Mouse (Mus musculus): ENCODE results near the gene Acsf3. TPM values are rescaled to one million over a fixed set of nuclear protein-coding genes. Genes with fewer than 3 reads are reported as not detected.
A peak's percentile ranks its signal among the peaks of the same experiment; 100 is the strongest.

Gene Acsf3
- total and polyA plus RNA-seq, 3 experiments: 2.2 to 10.4 (median 9.0) TPM

- no peak for DNase-seq (ENCODE audit: extremely low read depth)
- no peak overlapping the region for H3K27ac ChIP-seq (ENCODE audit: insufficient read depth, low read depth)
- H3K79me2 ChIP-seq (replicated peaks; ENCODE audit: control insufficient read depth, extremely low read depth, insufficient read depth, poor library complexity, severe bottlenecking): no peaks in the 10 kb centered on the region
- peaks cover 14 to 23% of the 10 kb centered on the region in 2 experiments for H3K4me1 ChIP-seq (ENCODE audit: control insufficient read depth in 1 of 2, insufficient read depth in 2 of 2)
- H3K4me2 ChIP-seq (ENCODE audit: insufficient read depth, low read depth, poor library complexity, severe bottlenecking): no peak overlapping the region
- no peaks in the 10 kb centered on the region for H3K9me3 ChIP-seq (replicated peaks; ENCODE audit: low read length)
- TF ChIP-seq MYC (IDR thresholded peaks at IDR 0.05; ENCODE audit: low read depth, low read length) (no peak), POLR2A (IDR thresholded peaks at IDR 0.05; ENCODE audit: low read depth, low read length) (no peak), USF1 (IDR thresholded peaks at IDR 0.05; ENCODE audit: low read depth, low read length) (no peak), CTCF (conservative IDR thresholded peaks at IDR 0.05 in 1 of 2, IDR thresholded peaks at IDR 0.05 in 1 of 2; ENCODE audit: low read depth in 2 of 2, low read length in 2 of 2) (no peak), USF2 (conservative IDR thresholded peaks at IDR 0.05; ENCODE audit: low read depth, low read length) (no peak), MAZ (IDR thresholded peaks at IDR 0.05; ENCODE audit: low read depth, low read length) (no peak), ZKSCAN1 (IDR thresholded peaks at IDR 0.05; ENCODE audit: borderline replicate concordance, low read depth, low read length) (no peak)
- no peak overlapping the region for H3K4me3 ChIP-seq (replicated peaks in 1 of 3; ENCODE audit: low read depth in 2 of 3, low read length in 2 of 3, poor library complexity in 1 of 3)
- dilution Hi-C loops (cut with MboI; ENCODE audit: extremely low pct_ligation_motif_present, extremely low pct_unique_long_range_greater_than_20kb, low sequenced_read_pairs): no loop called here
- H3K27me3 ChIP-seq (replicated peaks): no peaks in the 10 kb centered on the region
- in situ Hi-C loops (cut with MboI; ENCODE audit: low pct_ligation_motif_present, low pct_unique_long_range_greater_than_20kb, low sequenced_read_pairs): loop anchor here (5.0 kb wide), 2 partner anchors 203 to 323 kb away; partner anchors contain the start of gene Pabpn1l
- H3K36me3 ChIP-seq (replicated peaks in 1 of 2; ENCODE audit: control insufficient read depth in 1 of 2, insufficient read depth in 1 of 2, low read length in 1 of 2): no peaks in the 10 kb centered on the region
- no peak overlapping the region for H3K9ac ChIP-seq (ENCODE audit: insufficient read depth, low read depth)
Measured at GRCm38 (mm10) chr8:122824986-122825385, 49.7 kb downstream of the Acsf3 start.

- H3K27ac ChIP-seq (ENCODE audit: insufficient read depth, low read depth): no peak overlapping the region
- peaks cover 16 to 27% of the 10 kb centered on the region in 2 experiments for H3K4me1 ChIP-seq (ENCODE audit: control insufficient read depth in 1 of 2, insufficient read depth in 2 of 2)
- H3K79me2 ChIP-seq (replicated peaks; ENCODE audit: control insufficient read depth, extremely low read depth, insufficient read depth, poor library complexity, severe bottlenecking): no peaks in the 10 kb centered on the region
- H3K9ac ChIP-seq (ENCODE audit: insufficient read depth, low read depth): no peak overlapping the region
- TF ChIP-seq EP300 (IDR thresholded peaks at IDR 0.05; ENCODE audit: low read length) (no peak), NELFE (IDR thresholded peaks at IDR 0.05; ENCODE audit: low read depth, low read length) (no peak), TBP (conservative IDR thresholded peaks at IDR 0.05; ENCODE audit: low read depth, low read length) (no peak), POLR2AphosphoS2 (IDR thresholded peaks at IDR 0.05; ENCODE audit: low read depth, low read length) (no peak), CTCF (conservative IDR thresholded peaks at IDR 0.05 in 1 of 2, IDR thresholded peaks at IDR 0.05 in 1 of 2; ENCODE audit: low read depth in 2 of 2, low read length in 2 of 2) (no peak), POLR2A (IDR thresholded peaks at IDR 0.05; ENCODE audit: low read depth, low read length) (no peak)
- H3K36me3 ChIP-seq (replicated peaks in 1 of 2; ENCODE audit: control insufficient read depth in 1 of 2, insufficient read depth in 1 of 2, low read length in 1 of 2): no peaks in the 10 kb centered on the region
- H3K9me3 ChIP-seq (replicated peaks; ENCODE audit: low read length): no peaks in the 10 kb centered on the region
- DNase-seq (ENCODE audit: extremely low read depth): no peak
- H3K4me2 ChIP-seq (ENCODE audit: insufficient read depth, low read depth, poor library complexity, severe bottlenecking): no peak overlapping the region
- H3K4me3 ChIP-seq (replicated peaks in 1 of 3; ENCODE audit: low read depth in 2 of 3, low read length in 2 of 3, poor library complexity in 1 of 3): no peak overlapping the region
- H3K27me3 ChIP-seq (replicated peaks): no peaks in the 10 kb centered on the region
- in situ Hi-C loops (cut with MboI; ENCODE audit: low pct_ligation_motif_present, low pct_unique_long_range_greater_than_20kb, low sequenced_read_pairs): loop anchor here (5.0 kb wide), 2 partner anchors 203 to 323 kb away; partner anchors contain the start of gene Pabpn1l
- dilution Hi-C loops (cut with MboI; ENCODE audit: extremely low pct_ligation_motif_present, extremely low pct_unique_long_range_greater_than_20kb, low sequenced_read_pairs): no loop called here
Measured at GRCm38 (mm10) chr8:122825408-122825807, 50.1 kb downstream of the Acsf3 start.

GRCm38 (mm10) chr8:122829396-122829795 lies 54.1 kb downstream of the Acsf3 start:
- Histone ChIP-seq H3K9me3 (replicated peaks; ENCODE audit: low read length) (no peaks in the 10 kb centered on the region), H3K27ac (ENCODE audit: insufficient read depth, low read depth) (no peak overlapping the region), H3K79me2 (replicated peaks; ENCODE audit: control insufficient read depth, extremely low read depth, insufficient read depth, poor library complexity, severe bottlenecking) (no peaks in the 10 kb centered on the region), H3K4me1 (ENCODE audit: control insufficient read depth in 1 of 2, insufficient read depth in 2 of 2) (peaks cover 7 to 16% of the 10 kb centered on the region in 2 experiments), H3K4me2 (ENCODE audit: insufficient read depth, low read depth, poor library complexity, severe bottlenecking) (no peak overlapping the region), H3K4me3 (replicated peaks in 1 of 3; ENCODE audit: low read depth in 2 of 3, low read length in 2 of 3, poor library complexity in 1 of 3) (no peak overlapping the region), H3K9ac (ENCODE audit: insufficient read depth, low read depth) (no peak overlapping the region), H3K27me3 (replicated peaks) (no peaks in the 10 kb centered on the region), H3K36me3 (replicated peaks in 1 of 2; ENCODE audit: control insufficient read depth in 1 of 2, insufficient read depth in 1 of 2, low read length in 1 of 2) (no peaks in the 10 kb centered on the region)
- TF ChIP-seq MAFK (IDR thresholded peaks at IDR 0.05; ENCODE audit: insufficient replicate concordance, low read length) (no peak), IRF4 (IDR thresholded peaks at IDR 0.05; ENCODE audit: low read depth, low read length) (no peak), TCF12 (IDR thresholded peaks at IDR 0.05; ENCODE audit: low read depth, low read length) (no peak), MAX (IDR thresholded peaks at IDR 0.05; ENCODE audit: low read length) (no peak), TBP (conservative IDR thresholded peaks at IDR 0.05; ENCODE audit: low read depth, low read length) (no peak), MEF2A (IDR thresholded peaks at IDR 0.05; ENCODE audit: borderline replicate concordance, low read depth, low read length) (no peak), BHLHE40 (IDR thresholded peaks at IDR 0.05; ENCODE audit: low read depth, low read length) (no peak), ETS1 (conservative IDR thresholded peaks at IDR 0.05; ENCODE audit: low read depth, low read length) (no peak), MXI1 (IDR thresholded peaks at IDR 0.05; ENCODE audit: low read depth, low read length) (no peak), MAZ (IDR thresholded peaks at IDR 0.05; ENCODE audit: low read depth, low read length) (no peak), POLR2AphosphoS2 (IDR thresholded peaks at IDR 0.05; ENCODE audit: low read depth, low read length) (no peak), PAX5 (IDR thresholded peaks at IDR 0.05; ENCODE audit: low read length) (no peak), JUN (IDR thresholded peaks at IDR 0.05; ENCODE audit: insufficient read depth, low read depth, low read length) (no peak), GABPA (IDR thresholded peaks at IDR 0.05; ENCODE audit: insufficient replicate concordance, low read depth, low read length) (no peak), USF2 (conservative IDR thresholded peaks at IDR 0.05; ENCODE audit: low read depth, low read length) (no peak), MYC (IDR thresholded peaks at IDR 0.05; ENCODE audit: low read depth, low read length) (no peak), POLR2A (IDR thresholded peaks at IDR 0.05; ENCODE audit: low read depth, low read length) (no peak), EP300 (IDR thresholded peaks at IDR 0.05; ENCODE audit: low read length) (no peak), ZMIZ1 (IDR thresholded peaks at IDR 0.05; ENCODE audit: low read depth, low read length) (no peak)
- DNase-seq (ENCODE audit: extremely low read depth): peak; percentile 46
- dilution Hi-C loops (cut with MboI; ENCODE audit: extremely low pct_ligation_motif_present, extremely low pct_unique_long_range_greater_than_20kb, low sequenced_read_pairs): no loop called here
- in situ Hi-C loops (cut with MboI; ENCODE audit: low pct_ligation_motif_present, low pct_unique_long_range_greater_than_20kb, low sequenced_read_pairs): loop anchor here (5.0 kb wide), 2 partner anchors 207 to 327 kb away; partner anchors contain the start of gene Pabpn1l

All from CH12.LX (cell line).